Mouse (Mus musculus) adrenal gland, postnatal 14 days (tissue): ENCODE data around the gene Slc44a1. TPM values are rescaled to one million over a fixed set of nuclear protein-coding genes. Genes with fewer than 3 reads are reported as not detected.

Experiments used
- DNase-seq: peaks from one replicate; pipeline ENCODE4 v3.0.0; 2021; ENCODE audit warnings: mixed read lengths
- total RNA-seq: library from RNA; stranded (reverse); gene quantifications from 2 replicates; pipeline ENCODE4 v1.2.3, GENCODE M21; 2021

Gene Slc44a1
- total RNA-seq, 1 experiment from 2014 or later: 74.7 TPM

DNA sequence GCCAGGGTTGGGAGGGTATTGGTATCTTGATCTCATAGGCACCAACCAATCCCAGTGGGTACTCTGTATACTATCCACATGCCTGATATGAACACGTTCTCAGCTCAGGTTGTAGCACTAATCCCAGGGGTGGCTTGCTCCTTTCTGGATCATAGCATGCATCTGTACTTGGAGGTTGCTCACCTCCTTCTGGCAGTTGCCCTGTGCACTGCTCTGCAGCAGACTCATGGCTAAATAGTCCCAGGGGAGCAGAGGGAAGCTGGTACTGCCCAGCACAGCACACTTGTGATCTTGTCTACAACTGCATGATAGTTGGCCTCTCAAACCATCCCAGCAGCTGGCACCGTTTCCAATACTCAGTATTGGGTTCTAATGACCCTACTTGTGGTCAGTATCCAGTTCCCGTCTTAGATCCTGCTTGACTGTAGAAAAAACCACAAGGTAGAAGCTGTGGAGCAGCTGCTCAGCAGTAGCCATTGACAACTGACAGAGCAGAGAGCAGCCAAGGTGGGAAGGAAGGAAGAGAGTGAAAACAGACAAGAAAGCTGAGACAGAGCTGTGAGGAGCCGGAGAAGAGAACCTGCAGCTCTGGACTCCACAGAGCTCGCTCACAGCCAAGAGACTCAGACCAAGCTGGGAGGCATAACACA, 174.5 kb downstream of the Slc44a1 start:
- no peak for DNase-seq

DNA sequence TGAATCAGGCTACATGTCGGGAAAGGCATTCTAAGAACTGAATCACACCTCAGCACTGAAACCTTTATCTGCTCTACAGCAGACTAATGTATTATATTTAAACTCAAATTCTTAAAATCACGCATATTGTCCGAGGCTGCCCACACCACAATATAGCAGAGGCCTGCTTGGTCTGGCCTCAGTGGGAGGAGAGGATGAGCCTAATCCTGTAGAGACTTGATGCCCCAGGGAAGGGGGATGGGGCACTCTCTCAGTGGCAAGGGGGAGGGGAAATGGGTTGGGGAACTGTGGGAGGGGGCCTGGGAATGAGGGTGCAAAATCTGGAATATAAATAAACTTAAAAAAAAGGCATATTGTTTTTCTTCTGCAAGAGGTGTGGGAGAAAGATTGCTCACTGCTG, 177.8 kb downstream of the Slc44a1 start:
- DNase-seq: no peak

DNA sequence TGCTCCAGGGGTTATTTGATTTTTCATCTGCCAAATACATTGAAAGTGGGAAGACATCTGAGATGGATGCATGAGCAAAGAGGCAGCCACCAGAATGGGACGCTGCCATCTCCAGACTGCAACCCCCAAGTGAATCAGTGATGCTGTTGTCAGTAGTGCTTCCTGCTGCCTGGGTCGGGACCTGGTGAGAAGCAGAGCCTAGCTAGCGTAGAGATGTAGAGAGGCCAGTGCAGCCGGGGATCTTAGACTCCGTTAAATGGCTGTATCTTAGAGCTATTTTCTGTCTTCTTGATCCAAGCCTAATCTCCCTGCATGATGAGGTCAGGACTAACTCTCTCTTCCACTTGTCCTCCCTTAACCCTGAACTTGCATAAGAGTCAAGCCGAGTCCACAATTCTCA, 179.9 kb downstream of the Slc44a1 start:
- no peak for DNase-seq

DNA sequence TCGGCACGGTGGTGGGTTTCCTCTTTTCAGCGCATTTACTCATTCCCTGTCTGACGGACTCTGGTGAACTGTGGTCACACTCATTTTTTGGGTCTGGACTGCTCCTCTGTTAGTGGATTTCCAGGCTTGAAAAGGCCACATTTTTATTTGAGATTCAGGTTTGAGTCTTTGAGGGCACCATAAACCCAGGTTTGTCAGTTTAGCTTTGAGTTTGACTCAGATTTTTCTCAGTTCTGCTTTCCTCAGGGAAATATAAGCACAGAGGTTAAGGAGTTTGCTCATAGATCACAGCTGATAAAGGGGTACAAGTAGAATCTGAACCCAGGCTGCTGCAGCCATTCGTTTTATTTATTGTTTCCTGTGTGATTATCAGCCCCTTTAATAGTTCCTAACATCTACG, 180.9 kb downstream of the Slc44a1 start:
- DNase-seq: no peak

DNA sequence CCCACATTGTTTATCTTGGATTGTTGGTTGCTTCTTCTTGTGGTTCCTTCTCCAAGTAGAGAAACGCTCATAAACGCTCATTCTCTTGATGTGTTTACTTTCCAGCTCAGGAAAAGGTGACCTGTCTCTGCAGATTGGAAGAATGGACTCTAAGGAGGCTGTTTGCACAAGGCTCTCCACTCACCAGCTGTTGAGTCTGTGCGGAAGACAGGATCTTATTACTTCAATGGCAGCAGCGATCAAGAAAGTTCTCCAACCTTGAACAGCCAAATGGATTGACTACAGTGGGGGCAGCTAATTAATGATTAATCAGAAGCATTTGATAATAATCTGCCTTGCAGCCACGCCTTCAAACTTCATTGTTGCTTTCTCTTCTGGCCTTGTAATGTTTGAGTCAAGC, 181.3 kb downstream of the Slc44a1 start:
- DNase-seq: no peak

DNA sequence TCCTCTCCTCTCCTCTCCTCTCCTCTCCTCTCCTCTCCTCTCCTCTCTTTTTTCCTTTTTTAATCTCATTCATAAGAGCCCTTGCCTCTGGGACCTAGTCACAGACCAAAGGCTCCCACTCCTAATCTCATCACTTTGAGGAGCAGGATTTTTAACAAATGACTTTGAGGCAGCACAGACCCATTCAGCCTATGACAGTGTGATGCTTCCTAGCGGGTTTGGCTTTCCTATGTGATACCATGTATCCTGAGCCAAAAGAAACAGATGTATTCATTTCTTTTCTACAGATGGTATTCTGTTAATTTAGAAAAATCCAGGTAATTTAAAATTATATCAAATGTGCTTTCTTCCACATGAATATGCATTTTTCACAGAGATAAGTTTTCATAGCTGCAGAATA, 183.5 kb downstream of the Slc44a1 start:
- DNase-seq: no peak

DNA sequence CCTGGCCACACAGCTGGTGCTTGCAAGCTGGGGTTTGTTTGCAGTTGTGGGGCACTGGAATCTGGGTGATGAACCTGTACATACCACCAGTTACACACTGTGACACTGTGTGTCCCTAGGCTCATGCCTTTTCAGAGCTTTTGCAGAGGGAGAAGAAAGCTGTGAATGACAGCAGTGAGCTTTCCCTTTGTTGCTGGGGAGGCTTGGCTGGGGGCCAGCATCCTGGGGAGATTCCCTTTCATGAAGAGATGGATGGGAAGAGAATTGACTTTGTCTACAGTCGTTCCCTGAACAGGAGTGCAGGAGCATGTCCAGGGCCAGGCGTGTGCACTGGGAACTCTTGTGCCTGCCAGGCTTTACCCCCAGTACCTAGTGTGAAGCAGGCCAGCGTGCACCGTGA, 184.6 kb downstream of the Slc44a1 start:
- peak; percentile 67 for DNase-seq

DNA sequence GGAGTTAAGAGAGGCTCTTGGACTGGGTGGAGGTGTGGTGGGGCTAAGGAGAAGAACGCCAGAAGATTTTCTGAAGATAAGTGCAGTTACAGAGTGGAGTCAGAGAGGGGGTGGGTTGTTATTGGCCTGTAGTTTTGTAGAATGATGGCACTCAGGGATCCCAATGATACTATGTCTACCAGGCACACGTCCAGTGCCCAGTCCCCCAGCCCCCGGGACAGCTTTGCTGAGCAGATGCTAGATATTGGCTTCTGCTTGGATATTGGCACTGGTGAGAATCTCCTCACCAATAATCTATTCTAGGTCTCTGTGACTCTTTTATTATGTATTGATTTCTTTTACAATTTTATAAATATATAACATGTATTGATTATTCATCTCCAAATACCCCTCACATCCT, 185.1 kb downstream of the Slc44a1 start:
- DNase-seq: no peak

DNA sequence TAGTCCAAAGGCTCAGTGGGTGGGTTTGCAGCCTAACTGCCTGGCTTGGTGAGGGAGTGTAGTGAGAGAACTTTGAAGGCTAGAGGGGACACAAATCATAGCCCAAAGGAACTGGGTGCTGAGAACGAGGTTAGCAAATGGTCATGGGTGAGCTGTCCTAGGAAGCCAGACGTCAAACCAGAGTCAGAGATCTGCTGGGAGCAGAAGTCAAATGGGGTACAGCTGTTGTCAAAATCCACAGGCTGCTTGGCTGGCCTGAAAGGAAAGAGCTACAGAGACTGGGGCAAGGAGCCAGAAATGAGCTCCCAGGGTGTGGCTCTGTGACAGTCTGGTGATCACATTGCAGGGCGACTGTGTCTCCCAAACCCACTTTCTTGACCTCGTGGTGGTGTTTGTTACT, 188.7 kb downstream of the Slc44a1 start:
- DNase-seq: peak; percentile 39

DNA sequence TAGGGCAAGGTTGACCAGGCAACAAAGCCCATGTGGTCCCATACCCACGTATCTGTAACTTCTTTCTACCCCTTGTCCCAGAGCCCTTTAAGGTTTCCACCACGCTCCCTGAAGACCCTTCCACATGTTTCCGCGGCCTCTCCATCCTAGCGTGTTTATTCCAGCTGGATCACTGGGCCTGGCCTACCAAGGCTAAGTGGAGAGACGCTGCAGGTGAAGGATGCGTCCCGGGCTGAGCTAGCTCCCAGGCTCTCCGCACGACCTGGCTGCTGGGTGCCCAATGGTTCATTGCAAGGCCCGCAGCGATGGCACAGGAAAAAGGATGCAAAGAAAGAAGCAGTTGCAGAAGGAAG, 190.7 kb downstream of the Slc44a1 start:
- DNase-seq: no peak

DNA sequence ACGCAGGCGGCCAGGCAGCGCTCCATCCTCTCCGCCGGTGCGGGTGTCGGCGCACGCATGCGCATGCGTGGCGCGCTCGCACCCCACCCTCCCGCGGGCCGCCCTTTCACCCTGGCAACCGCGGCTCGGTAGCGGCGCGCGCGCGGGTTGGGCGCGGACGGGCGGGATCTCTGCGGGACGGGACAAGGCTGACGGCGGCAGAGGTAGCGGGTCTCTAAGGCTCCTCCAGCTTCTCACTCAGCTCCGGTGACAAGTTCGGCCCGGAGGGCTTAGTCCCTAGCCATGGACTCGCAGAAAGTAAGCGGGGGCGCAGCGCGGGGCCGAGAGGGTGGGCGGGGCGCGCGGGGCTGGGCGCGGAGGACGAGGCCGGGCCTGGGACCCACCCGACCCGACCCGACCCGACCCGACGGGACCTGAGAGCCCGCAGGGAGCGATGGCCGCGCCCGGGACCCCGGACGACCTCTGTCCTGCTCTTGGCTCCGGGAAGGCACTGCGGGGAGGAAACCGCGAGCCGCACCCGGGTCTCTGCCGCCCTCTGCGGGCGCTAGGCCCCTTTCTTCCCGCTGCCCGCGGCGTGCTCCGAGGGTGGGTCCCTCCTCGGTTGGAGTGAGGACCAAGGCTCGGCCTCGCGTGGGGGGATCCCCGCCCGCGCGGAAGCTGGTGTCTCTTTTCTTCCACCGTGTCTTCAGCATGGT, 191.2 kb downstream of the Slc44a1 start, which contains the start of gene Fsd1l:
Gene Fsd1l (plus strand): TSS at position 156 of the 695 bp plus-strand sequence.
- peak; percentile 90 for DNase-seq

DNA sequence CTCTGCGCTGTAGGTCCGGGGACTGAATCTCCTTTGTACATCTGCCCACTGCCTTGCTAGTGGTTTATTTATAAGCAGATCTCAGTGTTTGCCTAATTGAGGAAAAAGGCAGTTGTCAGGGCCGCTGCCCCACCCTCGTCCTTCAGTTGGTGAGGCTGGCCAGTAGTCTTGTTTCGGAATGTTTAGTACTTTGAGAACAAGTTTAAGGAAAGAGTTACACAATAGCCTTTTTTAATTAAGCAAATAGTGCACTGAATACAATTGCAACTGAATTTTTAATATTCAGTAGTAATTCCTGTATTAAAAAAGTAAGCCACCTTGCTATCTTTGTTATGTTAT, 191.8 kb downstream of the Slc44a1 start:
- no peak for DNase-seq

DNA sequence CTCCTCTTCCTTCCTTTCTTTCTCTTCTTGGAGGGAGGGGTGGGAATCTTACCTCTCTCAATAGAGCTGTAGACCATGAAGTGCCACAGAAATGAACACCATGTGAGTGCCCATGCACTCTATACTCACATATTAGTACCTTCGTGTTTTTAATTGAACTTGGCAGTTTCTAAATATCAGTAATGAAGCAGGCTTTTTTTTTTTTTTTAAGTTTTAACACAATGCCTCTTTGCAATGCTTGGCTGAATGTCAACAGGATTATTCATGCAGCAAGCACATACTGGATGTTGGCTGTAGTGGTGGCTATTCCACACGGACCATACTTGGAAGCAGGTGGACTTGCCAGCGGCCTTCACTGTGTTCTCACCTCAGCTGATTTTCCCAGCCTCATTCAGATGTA, 195.1 kb downstream of the Slc44a1 start:
- DNase-seq: no peak

DNA sequence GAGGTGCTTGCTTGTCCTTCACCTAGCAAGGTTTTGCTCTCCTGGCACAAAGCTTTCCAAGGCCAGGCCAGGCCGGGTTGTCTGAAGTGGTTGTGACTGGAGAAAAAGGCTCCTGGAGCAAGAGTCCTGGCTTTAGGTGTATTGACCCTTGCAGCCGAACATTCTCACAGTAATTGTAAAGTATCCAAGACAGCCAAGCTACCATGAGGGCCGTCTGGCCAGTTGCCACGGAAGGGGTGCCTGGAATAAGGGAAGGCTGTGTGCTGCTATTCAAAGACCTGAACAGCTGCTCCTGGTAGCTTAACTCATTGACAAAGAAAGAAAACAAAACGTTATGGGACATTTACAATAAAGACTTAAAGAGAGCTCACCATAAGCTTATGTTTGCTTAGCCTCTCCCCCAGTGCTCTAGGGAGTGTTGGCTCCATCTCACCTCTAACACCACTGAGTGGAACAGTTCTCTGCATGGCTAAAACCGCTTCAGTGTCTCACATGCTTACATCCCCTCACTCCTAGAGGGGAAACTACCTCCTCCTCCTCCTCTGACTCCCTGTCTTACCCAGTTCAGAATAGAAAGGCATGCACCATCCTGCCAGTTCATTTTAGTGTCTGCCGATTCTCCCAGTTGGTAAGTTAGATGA, 197.2 kb downstream of the Slc44a1 start:
- no peak for DNase-seq

DNA sequence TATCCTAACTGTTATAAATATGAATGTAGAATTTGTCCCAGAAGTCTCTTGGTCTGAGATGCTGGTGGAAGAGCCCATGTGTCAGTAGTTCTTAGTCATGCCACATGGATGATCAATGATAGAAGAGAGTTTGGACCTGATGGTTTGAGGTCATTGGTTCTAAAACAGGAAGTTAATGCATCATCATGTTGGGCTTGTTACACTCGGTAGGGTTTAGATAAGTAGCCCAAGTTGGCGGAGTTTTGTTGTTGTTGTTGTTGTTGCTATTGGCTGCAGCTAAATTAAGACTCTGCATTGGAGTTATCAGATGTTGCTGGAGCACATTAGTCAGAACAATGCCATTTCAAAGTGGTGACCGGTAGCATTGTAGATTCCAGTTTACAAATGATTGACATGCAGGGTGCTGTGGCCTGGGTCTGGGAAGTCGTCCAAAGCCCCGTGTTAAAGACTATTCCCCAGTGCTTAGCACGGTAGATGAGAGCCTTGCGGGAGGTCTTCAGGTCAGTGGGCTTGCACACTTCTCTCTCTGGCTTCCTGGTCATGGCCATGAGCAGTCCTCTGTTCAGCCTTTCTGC, 198.4 kb downstream of the Slc44a1 start:
- no peak for DNase-seq

DNA sequence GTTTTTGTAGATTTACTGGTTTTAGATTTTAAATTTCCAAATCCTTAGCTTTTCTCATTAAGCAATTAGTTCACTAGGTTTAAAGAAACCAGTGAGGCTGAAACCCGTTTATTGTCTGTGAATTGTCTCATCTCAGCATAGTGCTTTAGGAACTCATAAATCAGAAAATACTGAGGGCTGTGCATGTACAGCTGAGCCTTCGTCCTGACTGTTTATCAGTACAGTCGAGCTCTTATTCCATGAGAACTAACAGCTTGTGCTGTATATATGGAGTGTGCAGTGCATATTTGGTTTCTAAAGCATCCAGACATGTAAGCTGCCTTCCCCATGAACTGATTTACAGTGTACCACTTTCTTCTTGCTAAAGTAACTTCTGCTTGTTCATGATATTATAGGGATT, 217.8 kb downstream of the Slc44a1 start:
- DNase-seq: no peak

DNA sequence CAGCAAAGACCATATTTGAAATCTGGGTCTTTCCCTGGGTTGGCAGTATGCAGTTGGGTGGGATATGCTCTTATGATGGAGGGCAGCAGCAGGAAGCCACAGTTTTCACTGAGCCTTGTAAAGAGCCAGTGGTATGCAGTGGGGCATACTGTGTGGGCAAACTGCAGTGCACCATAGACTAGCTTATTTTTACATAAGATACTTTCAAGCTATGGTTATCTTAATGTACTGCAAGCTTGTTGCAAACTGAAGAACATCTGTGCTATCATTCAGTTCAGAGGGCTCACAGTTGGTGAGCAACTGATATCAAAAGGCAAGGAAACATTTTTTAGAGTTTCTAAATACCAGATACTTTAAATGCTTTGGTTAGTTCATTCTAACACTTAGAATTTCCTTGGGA, 220.5 kb downstream of the Slc44a1 start:
- no peak for DNase-seq

Other genes starting within 250 kb of the Slc44a1 start
- gene Fsd1l, start 191.1 kb downstream of the Slc44a1 start, total RNA-seq: 9.2 TPM in 2 replicates